Mouse (Mus musculus) retina, embryonic 14.5 days (tissue): ENCODE data around the gene Tspan9.

ENCODE experiments used
- DNase-seq: peaks from one replicate; pipeline ENCODE4 v3.0.0-alpha.2; 2015; ENCODE audit warnings: low spot score

The Tspan9 gene

GRCm38 (mm10) chr6:127923296-127923695 lies 220.1 kb downstream of the Tspan9 start:
- no peak for DNase-seq

- DNase-seq: no peak
These were observed 221.4 kb downstream of the Tspan9 start for GRCm38 (mm10) chr6:127921996-127922395.

- DNase-seq: peak; percentile 93
These were observed 222.7 kb downstream of the Tspan9 start for GRCm38 (mm10) chr6:127920652-127921051.

- DNase-seq: no peak
These were observed 223.9 kb downstream of the Tspan9 start for GRCm38 (mm10) chr6:127919491-127919890.

- DNase-seq: peak; percentile 33
These were observed 225.7 kb downstream of the Tspan9 start for GRCm38 (mm10) chr6:127917712-127918111.

- DNase-seq: no peak
These were observed 226.4 kb downstream of the Tspan9 start for GRCm38 (mm10) chr6:127916993-127917392.

- no peak for DNase-seq
These were observed 230.5 kb downstream of the Tspan9 start for GRCm38 (mm10) chr6:127912938-127913337.

- no peak for DNase-seq
These were observed 231.7 kb downstream of the Tspan9 start for GRCm38 (mm10) chr6:127911687-127912086.
